Mouse (Mus musculus): ENCODE data around the gene Cacna1d. TPM values are rescaled to one million over a fixed set of nuclear protein-coding genes. Genes with fewer than 3 reads are reported as not detected.

The Cacna1d gene
- total and polyA plus RNA-seq, 3 experiments = 0.04 to 0.30 (median 0.22) TPM

DNA sequence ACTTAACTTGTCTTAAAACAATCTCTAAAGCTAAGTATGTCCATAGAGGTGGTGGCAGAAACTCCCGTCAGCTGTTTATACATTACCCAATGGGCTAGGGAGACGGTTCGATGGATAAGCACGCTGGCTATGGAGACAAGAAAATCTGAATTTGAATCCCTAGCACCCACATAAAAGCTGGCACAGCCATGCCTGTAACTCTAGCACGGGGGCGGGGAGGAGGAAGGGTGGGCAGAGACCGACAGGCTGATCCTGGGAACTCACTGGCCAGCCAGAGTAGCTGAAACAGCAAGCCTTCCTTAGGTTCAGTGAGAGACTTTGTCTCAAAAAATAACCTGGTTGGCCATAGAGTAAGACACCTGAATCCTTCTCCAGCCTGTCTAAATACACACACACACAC is 33.8 kb downstream of the Cacna1d start:
- TF ChIP-seq CTCF (IDR thresholded peaks at IDR 0.05; ENCODE audit: low read depth, low read length) = no peak
- TF ChIP-seq TAL1 (conservative IDR thresholded peaks at IDR 0.05; ENCODE audit: low read depth, low read length) = no peak
- TF ChIP-seq GATA2 (IDR thresholded peaks at IDR 0.05; ENCODE audit: borderline replicate concordance, low read depth, low read length) = no peak
- no peak for TF ChIP-seq GATA1 (IDR thresholded peaks at IDR 0.05; ENCODE audit: borderline replicate concordance, low read length)
- no peak for TF ChIP-seq POLR2AphosphoS5 (IDR thresholded peaks at IDR 0.05; ENCODE audit: insufficient replicate concordance, low read depth, low read length)
- no peak overlapping the region for H3K4me3 ChIP-seq (ENCODE audit: low read depth, low read length)
- no peak for DNase-seq (ENCODE audit: low spot score)

GRCm38 (mm10) chr14:30455801-30456595 is 35.3 kb downstream of the Cacna1d start:
- DNase-seq (ENCODE audit: low spot score) (no peak), ATAC-seq (ENCODE audit: extremely low read depth, insufficient number of reproducible peaks, low FRiP score, poor library complexity, severe bottlenecking) (no peak)
- H3K4me1 ChIP-seq (ENCODE audit: insufficient read depth, low read depth, low read length) = peaks cover 3% of the 10 kb centered on the region; the same call in 1 of the 2 replicates
- no peak overlapping the region for H3K4me3 ChIP-seq (ENCODE audit: low read depth, low read length)
- H3K9me3 ChIP-seq (replicated peaks) = no peaks in the 10 kb centered on the region
- peaks cover 14% of the 10 kb centered on the region for H3K27me3 ChIP-seq (ENCODE audit: insufficient read depth, low read length)
- TF ChIP-seq POLR2AphosphoS5 (IDR thresholded peaks at IDR 0.05; ENCODE audit: insufficient replicate concordance, low read depth, low read length) = no peak
- TF ChIP-seq TAL1 (conservative IDR thresholded peaks at IDR 0.05; ENCODE audit: low read depth, low read length) = no peak
- TF ChIP-seq GATA2 (IDR thresholded peaks at IDR 0.05; ENCODE audit: borderline replicate concordance, low read depth, low read length) = no peak
- no peak for TF ChIP-seq CTCF (IDR thresholded peaks at IDR 0.05; ENCODE audit: low read depth, low read length)
- TF ChIP-seq GATA1 (IDR thresholded peaks at IDR 0.05; ENCODE audit: borderline replicate concordance, low read length) = no peak
- H3K36me3 ChIP-seq (replicated peaks) = no peaks in the 10 kb centered on the region

More for the DNA sequence above, 33.8 kb downstream of the Cacna1d start:
- Histone ChIP-seq H3K27me3 (ENCODE audit: insufficient read depth, low read length) (peaks cover 16% of the 10 kb centered on the region), H3K4me1 (ENCODE audit: insufficient read depth, low read depth, low read length) (peaks cover 3% of the 10 kb centered on the region; the same call in 1 of the 2 replicates), H3K36me3 (replicated peaks) (no peaks in the 10 kb centered on the region), H3K9me3 (replicated peaks) (no peaks in the 10 kb centered on the region)
- no peak for ATAC-seq (ENCODE audit: extremely low read depth, insufficient number of reproducible peaks, low FRiP score, poor library complexity, severe bottlenecking)

- Histone ChIP-seq H3K4me3 (ENCODE audit: low read depth, low read length) (no peak overlapping the region), H3K9me3 (replicated peaks) (no peaks in the 10 kb centered on the region), H3K4me1 (ENCODE audit: insufficient read depth, low read depth, low read length) (peaks cover 2% of the 10 kb centered on the region; the same call in 1 of the 2 replicates), H3K27me3 (ENCODE audit: insufficient read depth, low read length) (no peaks in the 10 kb centered on the region), H3K36me3 (replicated peaks) (no peaks in the 10 kb centered on the region)
- TF ChIP-seq POLR2AphosphoS5 (IDR thresholded peaks at IDR 0.05; ENCODE audit: insufficient replicate concordance, low read depth, low read length) (no peak), GATA2 (IDR thresholded peaks at IDR 0.05; ENCODE audit: borderline replicate concordance, low read depth, low read length) (no peak), TAL1 (conservative IDR thresholded peaks at IDR 0.05; ENCODE audit: low read depth, low read length) (no peak), CTCF (IDR thresholded peaks at IDR 0.05; ENCODE audit: low read depth, low read length) (no peak), GATA1 (IDR thresholded peaks at IDR 0.05; ENCODE audit: borderline replicate concordance, low read length) (no peak)
- ATAC-seq (ENCODE audit: extremely low read depth, insufficient number of reproducible peaks, low FRiP score, poor library complexity, severe bottlenecking) (no peak), DNase-seq (ENCODE audit: low spot score) (no peak)
These were observed 51.3 kb downstream of the Cacna1d start for GRCm38 (mm10) chr14:30439915-30440314.

GRCm38 (mm10) chr14:30435316-30435715 is 55.9 kb downstream of the Cacna1d start:
- TF ChIP-seq TAL1 (conservative IDR thresholded peaks at IDR 0.05; ENCODE audit: low read depth, low read length) = no peak
- TF ChIP-seq CTCF (IDR thresholded peaks at IDR 0.05; ENCODE audit: low read depth, low read length) = no peak
- no peak for TF ChIP-seq GATA1 (IDR thresholded peaks at IDR 0.05; ENCODE audit: borderline replicate concordance, low read length)
- TF ChIP-seq POLR2AphosphoS5 (IDR thresholded peaks at IDR 0.05; ENCODE audit: insufficient replicate concordance, low read depth, low read length) = no peak
- TF ChIP-seq GATA2 (IDR thresholded peaks at IDR 0.05; ENCODE audit: borderline replicate concordance, low read depth, low read length) = no peak
- Histone ChIP-seq H3K4me1 (ENCODE audit: insufficient read depth, low read depth, low read length) (0 out of 2 replicates have a peak, but pooled peaks cover 2% of the 10 kb centered on the region), H3K9me3 (replicated peaks) (no peaks in the 10 kb centered on the region), H3K4me3 (ENCODE audit: low read depth, low read length) (no peak overlapping the region), H3K27me3 (ENCODE audit: insufficient read depth, low read length) (no peaks in the 10 kb centered on the region), H3K36me3 (replicated peaks) (no peaks in the 10 kb centered on the region)
- ATAC-seq (ENCODE audit: extremely low read depth, insufficient number of reproducible peaks, low FRiP score, poor library complexity, severe bottlenecking) (no peak), DNase-seq (ENCODE audit: low spot score) (no peak)

GRCm38 (mm10) chr14:30430446-30430845 is 60.8 kb downstream of the Cacna1d start:
- Histone ChIP-seq H3K9me3 (replicated peaks) (no peaks in the 10 kb centered on the region), H3K4me3 (ENCODE audit: low read depth, low read length) (no peak overlapping the region), H3K4me1 (ENCODE audit: insufficient read depth, low read depth, low read length) (peaks cover 6% of the 10 kb centered on the region; the same call in 1 of the 2 replicates), H3K27me3 (ENCODE audit: insufficient read depth, low read length) (no peaks in the 10 kb centered on the region), H3K36me3 (replicated peaks) (no peaks in the 10 kb centered on the region)
- DNase-seq (ENCODE audit: low spot score) = no peak
- TF ChIP-seq GATA1 (IDR thresholded peaks at IDR 0.05; ENCODE audit: borderline replicate concordance, low read length) (no peak), CTCF (IDR thresholded peaks at IDR 0.05; ENCODE audit: low read depth, low read length) (no peak), TAL1 (conservative IDR thresholded peaks at IDR 0.05; ENCODE audit: low read depth, low read length) (no peak), GATA2 (IDR thresholded peaks at IDR 0.05; ENCODE audit: borderline replicate concordance, low read depth, low read length) (no peak), POLR2AphosphoS5 (IDR thresholded peaks at IDR 0.05; ENCODE audit: insufficient replicate concordance, low read depth, low read length) (no peak)
- no peak for ATAC-seq (ENCODE audit: extremely low read depth, insufficient number of reproducible peaks, low FRiP score, poor library complexity, severe bottlenecking)

GRCm38 (mm10) chr14:30430026-30430425 is 61.2 kb downstream of the Cacna1d start:
- Histone ChIP-seq H3K36me3 (replicated peaks) (no peaks in the 10 kb centered on the region), H3K27me3 (ENCODE audit: insufficient read depth, low read length) (no peaks in the 10 kb centered on the region), H3K4me3 (ENCODE audit: low read depth, low read length) (no peak overlapping the region), H3K9me3 (replicated peaks) (no peaks in the 10 kb centered on the region), H3K4me1 (ENCODE audit: insufficient read depth, low read depth, low read length) (peaks cover 6% of the 10 kb centered on the region; the same call in 1 of the 2 replicates)
- DNase-seq (ENCODE audit: low spot score) (no peak), ATAC-seq (ENCODE audit: extremely low read depth, insufficient number of reproducible peaks, low FRiP score, poor library complexity, severe bottlenecking) (no peak)
- TF ChIP-seq TAL1 (conservative IDR thresholded peaks at IDR 0.05; ENCODE audit: low read depth, low read length) (no peak), GATA1 (IDR thresholded peaks at IDR 0.05; ENCODE audit: borderline replicate concordance, low read length) (no peak), POLR2AphosphoS5 (IDR thresholded peaks at IDR 0.05; ENCODE audit: insufficient replicate concordance, low read depth, low read length) (no peak), GATA2 (IDR thresholded peaks at IDR 0.05; ENCODE audit: borderline replicate concordance, low read depth, low read length) (no peak), CTCF (IDR thresholded peaks at IDR 0.05; ENCODE audit: low read depth, low read length) (no peak)

All from G1E (cell line).